In the genomic region with DNA sequence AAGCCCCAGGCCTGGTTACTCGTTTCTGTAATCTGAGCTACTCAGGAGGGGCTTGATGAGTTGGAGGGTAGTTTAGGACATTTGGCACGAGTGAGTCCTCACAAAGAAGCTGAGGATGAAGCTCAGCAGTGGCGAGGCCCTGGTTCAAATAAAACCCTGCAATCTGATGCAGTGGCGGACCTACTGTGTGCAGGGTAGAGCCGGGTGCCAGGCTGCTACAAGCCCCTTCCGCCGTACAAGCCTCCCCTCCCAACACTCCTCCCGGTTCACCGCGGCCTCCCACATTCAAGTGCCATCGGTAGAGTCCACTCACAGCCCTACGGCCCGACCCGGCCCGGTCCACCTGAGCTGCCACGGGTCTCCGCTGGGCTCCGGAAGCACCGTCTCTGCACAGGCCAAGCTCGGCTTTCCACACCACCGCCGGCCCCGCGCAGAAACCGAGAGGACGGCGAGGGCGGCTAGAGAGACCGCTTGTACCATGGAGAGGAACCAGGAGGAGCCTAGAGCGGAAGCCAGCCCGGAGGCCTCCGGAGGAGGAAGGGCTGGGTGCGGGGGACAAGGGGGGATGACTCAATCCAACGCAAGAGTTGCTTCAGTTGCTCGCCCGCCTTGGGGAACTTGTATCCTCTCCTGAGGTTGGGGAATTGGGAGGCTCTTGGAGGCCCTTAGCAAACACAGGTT, we compare ENCODE assay signal across 8 mouse cellular contexts. TPM values are rescaled to one million over a fixed set of nuclear protein-coding genes. Genes with fewer than 3 reads are reported as not detected.
DNase-seq lines count a peak whose midpoint lies in the region; ATAC-seq and TF ChIP-seq lines count a peak whose summit lies in the region.

A gene (minus strand): TSS at position 466 of the 681 bp plus-strand sequence.

- peaks cover 35% of the 10 kb centered on the region for H3K79me3 ChIP-seq in C2C12 (ENCODE audit: low read depth)

- WGBS in heart, embryonic 11.5 days (ENCODE audit: insufficient replicate concordance), result 1% methylated on average over 36 of the region's 36 CpGs
- 1% methylated on average over 36 of the region's 36 CpGs for WGBS in kidney, embryonic 16.5 days
- 2% methylated on average over 36 of the region's 36 CpGs for WGBS in liver, adult 2 months

- H3K27me3 ChIP-seq in C2C12 (ENCODE audit: control insufficient read depth, insufficient read depth, insufficient read length) (no peaks in the 10 kb centered on the region), myocyte (ENCODE audit: control insufficient read depth, insufficient read depth, insufficient read length) (no peaks in the 10 kb centered on the region)
- no peaks in the 10 kb centered on the region for H3K27me3 ChIP-seq in erythroblast, embryonic 14.5 days (ENCODE audit: control insufficient read depth)
- H3K27me3 ChIP-seq in heart, embryonic 11.5 days (ENCODE audit: control insufficient read depth, insufficient read depth, low read length), result no peaks in the 10 kb centered on the region
- no peaks in the 10 kb centered on the region for H3K27me3 ChIP-seq in kidney, embryonic 16.5 days (ENCODE audit: insufficient read depth, low read length)
- no peaks in the 10 kb centered on the region for H3K27me3 ChIP-seq in liver, adult 2 months (ENCODE audit: control insufficient read depth, insufficient read depth, low read length)
- no peaks in the 10 kb centered on the region for H3K27me3 ChIP-seq in splenic B cell, adult 2 months (ENCODE audit: control insufficient read depth, insufficient read depth, low read length, poor library complexity, severe bottlenecking)

- peak; percentile 38; the same call in 1 of the 2 replicates for TF ChIP-seq POLR2A in brain, embryonic 14.5 days (IDR thresholded peaks at IDR 0.05; ENCODE audit: borderline replicate concordance, extremely low read depth, insufficient read depth, insufficient read length, poor library complexity, severe bottlenecking)
- peak; percentile 65 for TF ChIP-seq POLR2A in liver, adult 2 months (IDR thresholded peaks at IDR 0.05; ENCODE audit: extremely low read depth, insufficient read depth, low read length)
- TF ChIP-seq POLR2A in myocyte (IDR thresholded peaks at IDR 0.05; ENCODE audit: insufficient read length, low read depth), result peak; percentile 81

- H3K4me1 ChIP-seq in erythroblast, embryonic 14.5 days (ENCODE audit: control insufficient read depth), result peaks cover 11% of the 10 kb centered on the region
- 0 out of 2 replicates have a peak, but pooled peaks cover 3% of the 10 kb centered on the region for H3K4me1 ChIP-seq in heart, embryonic 11.5 days (ENCODE audit: control insufficient read depth, insufficient read depth, low read length)
- peaks cover 8% of the 10 kb centered on the region; the same call in 1 of the 2 replicates for H3K4me1 ChIP-seq in kidney, embryonic 16.5 days (ENCODE audit: insufficient read depth, low read length)
- peaks cover 7% of the 10 kb centered on the region for H3K4me1 ChIP-seq in liver, adult 2 months (ENCODE audit: control insufficient read depth, insufficient read depth, low read length)

- H3ac ChIP-seq in C2C12 (ENCODE audit: control insufficient read depth, insufficient read length, low read depth) (peak within 1 kb of the TSS; percentile 99), myocyte (ENCODE audit: control insufficient read depth, insufficient read length) (peak within 1 kb of the TSS; percentile 33)

- H3K4me3 ChIP-seq in C2C12 (ENCODE audit: insufficient read depth, poor library complexity, severe bottlenecking) (peak within 1 kb of the TSS; percentile 97), myocyte (peak within 1 kb of the TSS; percentile 93)
- peak within 1 kb of the TSS; percentile 76 for H3K4me3 ChIP-seq in erythroblast, embryonic 14.5 days (replicated peaks)
- peak within 1 kb of the TSS; percentile 75 for H3K4me3 ChIP-seq in heart, embryonic 11.5 days (ENCODE audit: low read depth, low read length)
- H3K4me3 ChIP-seq in kidney, embryonic 16.5 days (ENCODE audit: low read length), result peak within 1 kb of the TSS; percentile 89
- H3K4me3 ChIP-seq in liver, adult 2 months (ENCODE audit: insufficient read depth, low read depth, low read length), result peak within 1 kb of the TSS; percentile 82

- peak within 1 kb of the TSS; percentile 61 for H3K4me2 ChIP-seq in heart, embryonic 11.5 days
- H3K4me2 ChIP-seq in kidney, embryonic 16.5 days (replicated peaks; ENCODE audit: low read depth, low read length), result peak within 1 kb of the TSS; percentile 62
- H3K4me2 ChIP-seq in myocyte (ENCODE audit: low read depth), result peak within 1 kb of the TSS; percentile 84

- no peak for TF ChIP-seq CTCF in C2C12 (IDR thresholded peaks at IDR 0.05; ENCODE audit: control insufficient read depth, insufficient read depth, insufficient read length)
- no peak for TF ChIP-seq CTCF in brain, embryonic 14.5 days (IDR thresholded peaks at IDR 0.05; ENCODE audit: borderline replicate concordance, extremely low read depth, insufficient read depth, insufficient read length)
- no peak for TF ChIP-seq CTCF in liver, adult 2 months (IDR thresholded peaks at IDR 0.05; ENCODE audit: low read depth, low read length)

- H3K27ac ChIP-seq in heart, embryonic 11.5 days (ENCODE audit: low read depth, low read length), result peak within 1 kb of the TSS; percentile 55; the same call in 1 of the 2 replicates
- peak within 1 kb of the TSS; percentile 65 for H3K27ac ChIP-seq in kidney, embryonic 16.5 days (ENCODE audit: low read length)
- H3K27ac ChIP-seq in liver, adult 2 months (replicated peaks; ENCODE audit: insufficient read depth, low read depth, low read length), result peak within 1 kb of the TSS; percentile 24; the same call in 1 of the 2 replicates

- H3K36me3 ChIP-seq in C2C12 (ENCODE audit: control insufficient read depth, insufficient read depth), result peaks cover 24% of the 10 kb centered on the region
- peaks cover under 1% of the 10 kb centered on the region for H3K36me3 ChIP-seq in erythroblast, embryonic 14.5 days (ENCODE audit: control insufficient read depth)
- no peaks in the 10 kb centered on the region for H3K36me3 ChIP-seq in heart, embryonic 11.5 days (ENCODE audit: control insufficient read depth, insufficient read depth, low read length)
- H3K36me3 ChIP-seq in kidney, embryonic 16.5 days (ENCODE audit: insufficient read depth, low read length), result peaks cover 2% of the 10 kb centered on the region
- peaks cover 2% of the 10 kb centered on the region; the same call in 1 of the 2 replicates for H3K36me3 ChIP-seq in liver, adult 2 months (ENCODE audit: control insufficient read depth, insufficient read depth, low read length)
- peaks cover 8% of the 10 kb centered on the region for H3K36me3 ChIP-seq in myocyte (ENCODE audit: control insufficient read depth, insufficient read depth)
- 0 out of 2 replicates have a peak, but pooled peaks cover under 1% of the 10 kb centered on the region for H3K36me3 ChIP-seq in splenic B cell, adult 2 months (ENCODE audit: control insufficient read depth, insufficient read depth, low read length, poor library complexity, severe bottlenecking)

- H3K9ac ChIP-seq in heart, embryonic 11.5 days (ENCODE audit: low read depth, low read length), result peak within 1 kb of the TSS; percentile 93
- H3K9ac ChIP-seq in kidney, embryonic 16.5 days (replicated peaks; ENCODE audit: low read length), result peak within 1 kb of the TSS; percentile 95
- peak within 1 kb of the TSS; percentile 88 for H3K9ac ChIP-seq in liver, adult 2 months (ENCODE audit: low read depth, low read length)

- H3K9me3 ChIP-seq in erythroblast, embryonic 14.5 days (ENCODE audit: control insufficient read depth, low read length), result no peaks in the 10 kb centered on the region
- no peaks in the 10 kb centered on the region for H3K9me3 ChIP-seq in heart, embryonic 11.5 days (replicated peaks; ENCODE audit: control insufficient read depth, low read length)
- H3K9me3 ChIP-seq in kidney, embryonic 16.5 days (ENCODE audit: low read length), result no peaks in the 10 kb centered on the region

- peaks cover 52% of the 10 kb centered on the region for H3K79me2 ChIP-seq in C2C12 (ENCODE audit: control insufficient read depth, insufficient read depth)
- peaks cover 5% of the 10 kb centered on the region; the same call in 1 of the 2 replicates for H3K79me2 ChIP-seq in liver, adult 2 months (ENCODE audit: control insufficient read depth, insufficient read depth, low read length)
- H3K79me2 ChIP-seq in myocyte (ENCODE audit: control insufficient read depth, insufficient read depth), result peaks cover 48% of the 10 kb centered on the region

- peak; percentile 96 for DNase-seq in brain, embryonic 14.5 days (ENCODE audit: low read depth)
- DNase-seq in liver, adult 2 months (ENCODE audit: extremely low read depth, low read depth, low spot score), result peak; percentile 71
- DNase-seq in splenic B cell, adult 2 months (ENCODE audit: low read depth, low spot score), result peak; percentile 80

- peak; percentile 93 for ATAC-seq in heart, embryonic 11.5 days (replicated peaks; ENCODE audit: insufficient number of reproducible peaks, low FRiP score, low TSS enrichment)
- ATAC-seq in kidney, embryonic 16.5 days (ENCODE audit: low FRiP score, low TSS enrichment), result peak; percentile 99

TF ChIP-seq in C2C12, 6 proteins besides CTCF, POLR2A, EP300 and RAD21:
- TF ChIP-seq MAX (IDR thresholded peaks at IDR 0.05) (no peak), USF1 (IDR thresholded peaks at IDR 0.05; ENCODE audit: low read depth) (no peak), CEBPB (IDR thresholded peaks at IDR 0.05; ENCODE audit: low read depth) (peak; percentile 81), MYOD1 (IDR thresholded peaks at IDR 0.05; ENCODE audit: control insufficient read depth, insufficient read length, low read depth) (no peak)

TF ChIP-seq in myocyte, 11 proteins besides CTCF, POLR2A, EP300 and RAD21 (continues in another document):
- TF ChIP-seq CEBPB (IDR thresholded peaks at IDR 0.05; ENCODE audit: insufficient read depth, poor library complexity, severe bottlenecking) (peak; percentile 96), MYOG (IDR thresholded peaks at IDR 0.05; ENCODE audit: control insufficient read depth in 1 of 3, insufficient read depth in 1 of 3, insufficient read length in 2 of 3, low read depth in 2 of 3) (peak in 1 of 3 experiments; percentile 37), POLR2AphosphoS2 (IDR thresholded peaks at IDR 0.05; ENCODE audit: insufficient read length, low read depth) (peak; percentile 87), REST (IDR thresholded peaks at IDR 0.05; ENCODE audit: insufficient read depth, insufficient read length) (peak; percentile 1), USF1 (IDR thresholded peaks at IDR 0.05; ENCODE audit: low read depth) (no peak), SRF (IDR thresholded peaks at IDR 0.05; ENCODE audit: control insufficient read depth, insufficient read length, low read depth) (no peak), MYOD1 (IDR thresholded peaks at IDR 0.05; ENCODE audit: control insufficient read depth in 1 of 3, insufficient read length in 2 of 3, low read depth in 2 of 3) (peak in 1 of 3 experiments; percentile 1)

RNA-seq across cellular contexts. Expression of the gene that starts here (rescaled TPM):
- polyA plus RNA-seq in C2C12 (2012; fragmentation: generic; extraction: Trizol), result 13.5 TPM
- 21.8 and 27.4 TPM in 2 replicates for polyA plus RNA-seq in brain, embryonic 14.5 days (2012; rRNA removed)
- 0.06 and 0.10 TPM in 2 replicates for polyA plus RNA-seq in erythroblast, embryonic 14.5 days (2012)
- polyA plus RNA-seq in heart, embryonic 11.5 days (2014; fragmentation: Nextera tagmentation; extraction: Ambion mirVana), result 29.4 and 31.1 TPM in 2 replicates
- polyA plus RNA-seq in kidney, embryonic 16.5 days (2015; fragmentation: Nextera tagmentation; extraction: Ambion mirVana), result 45.8 and 49.9 TPM in 2 replicates
- total RNA-seq in liver, adult 2 months (2014; rRNA removed), result 11.1 and 15.0 TPM in 2 replicates
- 2.7 and 2.9 TPM in 2 replicates for polyA plus RNA-seq in liver, adult 2 months (2012; rRNA removed)
- polyA plus RNA-seq in myocyte (2012; fragmentation: generic; extraction: Trizol), result 25.7 TPM

Comparison
In these comparisons a context has a peak if more than half of its experiments do, and no peak if none do; other contexts are left out.
1. Peak in every context shown above with its lines: DNase-seq, ATAC-seq, H3K4me3 ChIP-seq and H3K27ac ChIP-seq.